Mouse (Mus musculus): ENCODE measurements around the gene Olfr464. TPM values are rescaled to one million over a fixed set of nuclear protein-coding genes. Genes with fewer than 3 reads are reported as not detected.
A peak's percentile ranks its signal among the peaks of the same experiment; 100 is the strongest.

Gene Olfr464
- polyA plus RNA-seq, 2 experiments = not detected

GRCm38 (mm10) chr11:87957066-87957465 lies 36.3 kb upstream of the Olfr464 start:
- H3K9ac ChIP-seq (ENCODE audit: low read depth, low read length, severe bottlenecking) = no peak overlapping the region
- no peak overlapping the region for H3K4me3 ChIP-seq (replicated peaks; ENCODE audit: low read length)
- no peaks in the 10 kb centered on the region for H3K4me1 ChIP-seq (ENCODE audit: control insufficient read depth, insufficient read depth, low read length)
- H3K9me3 ChIP-seq (ENCODE audit: control insufficient read depth, low read length) = no peaks in the 10 kb centered on the region
- no peaks in the 10 kb centered on the region for H3K36me3 ChIP-seq (ENCODE audit: control insufficient read depth, insufficient read depth, low read length)
- DNase-seq (ENCODE audit: low spot score) (peak; percentile 85), ATAC-seq (ENCODE audit: low FRiP score, low read depth) (no peak)
- WGBS = 43% methylated on average over 7 of the region's 7 CpGs
- H3K27ac ChIP-seq (replicated peaks; ENCODE audit: low read depth, low read length) = no peak overlapping the region
- H3K27me3 ChIP-seq (ENCODE audit: control insufficient read depth, insufficient read depth, low read length) = no peaks in the 10 kb centered on the region
- H3K4me2 ChIP-seq (replicated peaks; ENCODE audit: low read depth, low read length, severe bottlenecking) = no peak overlapping the region
- TF ChIP-seq POLR2A (IDR thresholded peaks at IDR 0.05; ENCODE audit: borderline replicate concordance, extremely low read depth, insufficient read depth, insufficient read length) = no peak

- WGBS = 5% methylated on average over 1 of the region's 1 CpGs
- ATAC-seq (ENCODE audit: low FRiP score, low read depth) = no peak
- DNase-seq (ENCODE audit: low spot score) = no peak
- Histone ChIP-seq H3K4me2 (replicated peaks; ENCODE audit: low read depth, low read length, severe bottlenecking) (no peak overlapping the region), H3K9ac (ENCODE audit: low read depth, low read length, severe bottlenecking) (no peak overlapping the region), H3K4me3 (replicated peaks; ENCODE audit: low read length) (no peak overlapping the region), H3K27me3 (ENCODE audit: control insufficient read depth, insufficient read depth, low read length) (no peaks in the 10 kb centered on the region), H3K4me1 (ENCODE audit: control insufficient read depth, insufficient read depth, low read length) (no peaks in the 10 kb centered on the region), H3K36me3 (ENCODE audit: control insufficient read depth, insufficient read depth, low read length) (no peaks in the 10 kb centered on the region), H3K27ac (replicated peaks; ENCODE audit: low read depth, low read length) (no peak overlapping the region), H3K9me3 (ENCODE audit: control insufficient read depth, low read length) (no peaks in the 10 kb centered on the region)
- no peak for TF ChIP-seq POLR2A (IDR thresholded peaks at IDR 0.05; ENCODE audit: borderline replicate concordance, extremely low read depth, insufficient read depth, insufficient read length)
Measured at GRCm38 (mm10) chr11:87955144-87955543, 34.4 kb upstream of the Olfr464 start.

- Histone ChIP-seq H3K36me3 (ENCODE audit: control insufficient read depth, insufficient read depth, low read length) (no peaks in the 10 kb centered on the region), H3K27ac (replicated peaks; ENCODE audit: low read depth, low read length) (no peak overlapping the region), H3K27me3 (ENCODE audit: control insufficient read depth, insufficient read depth, low read length) (no peaks in the 10 kb centered on the region), H3K9ac (ENCODE audit: low read depth, low read length, severe bottlenecking) (no peak overlapping the region), H3K9me3 (ENCODE audit: control insufficient read depth, low read length) (no peaks in the 10 kb centered on the region), H3K4me2 (replicated peaks; ENCODE audit: low read depth, low read length, severe bottlenecking) (no peak overlapping the region), H3K4me3 (replicated peaks; ENCODE audit: low read length) (no peak overlapping the region), H3K4me1 (ENCODE audit: control insufficient read depth, insufficient read depth, low read length) (no peaks in the 10 kb centered on the region)
- no peak for ATAC-seq (ENCODE audit: low FRiP score, low read depth)
- TF ChIP-seq POLR2A (IDR thresholded peaks at IDR 0.05; ENCODE audit: borderline replicate concordance, extremely low read depth, insufficient read depth, insufficient read length) = no peak
- WGBS = 1% methylated on average over 2 of the region's 2 CpGs
- DNase-seq (ENCODE audit: low spot score) = no peak
Measured at GRCm38 (mm10) chr11:87949990-87950389, 29.2 kb upstream of the Olfr464 start.

- ATAC-seq (ENCODE audit: low FRiP score, low read depth) = no peak
- Histone ChIP-seq H3K36me3 (ENCODE audit: control insufficient read depth, insufficient read depth, low read length) (no peaks in the 10 kb centered on the region), H3K4me3 (replicated peaks; ENCODE audit: low read length) (no peak overlapping the region), H3K27ac (replicated peaks; ENCODE audit: low read depth, low read length) (no peak overlapping the region), H3K27me3 (ENCODE audit: control insufficient read depth, insufficient read depth, low read length) (no peaks in the 10 kb centered on the region; the same call in 1 of the 2 replicates), H3K4me1 (ENCODE audit: control insufficient read depth, insufficient read depth, low read length) (no peaks in the 10 kb centered on the region), H3K9me3 (ENCODE audit: control insufficient read depth, low read length) (no peaks in the 10 kb centered on the region), H3K9ac (ENCODE audit: low read depth, low read length, severe bottlenecking) (no peak overlapping the region), H3K4me2 (replicated peaks; ENCODE audit: low read depth, low read length, severe bottlenecking) (no peak overlapping the region)
- 71% methylated on average over 3 of the region's 3 CpGs for WGBS
- DNase-seq (ENCODE audit: low spot score) = no peak
- TF ChIP-seq POLR2A (IDR thresholded peaks at IDR 0.05; ENCODE audit: borderline replicate concordance, extremely low read depth, insufficient read depth, insufficient read length) = no peak
Measured at GRCm38 (mm10) chr11:87935467-87935866, 14.7 kb upstream of the Olfr464 start.

GRCm38 (mm10) chr11:87933731-87934130 lies 13.0 kb upstream of the Olfr464 start:
- no peaks in the 10 kb centered on the region for H3K4me1 ChIP-seq (ENCODE audit: control insufficient read depth, insufficient read depth, low read length)
- H3K27ac ChIP-seq (replicated peaks; ENCODE audit: low read depth, low read length) = no peak overlapping the region
- no peaks in the 10 kb centered on the region; the same call in 1 of the 2 replicates for H3K27me3 ChIP-seq (ENCODE audit: control insufficient read depth, insufficient read depth, low read length)
- H3K9ac ChIP-seq (ENCODE audit: low read depth, low read length, severe bottlenecking) = no peak overlapping the region
- no peaks in the 10 kb centered on the region for H3K9me3 ChIP-seq (ENCODE audit: control insufficient read depth, low read length)
- no peak for DNase-seq (ENCODE audit: low spot score)
- WGBS = 67% methylated on average over 2 of the region's 2 CpGs
- H3K4me2 ChIP-seq (replicated peaks; ENCODE audit: low read depth, low read length, severe bottlenecking) = no peak overlapping the region
- no peaks in the 10 kb centered on the region for H3K36me3 ChIP-seq (ENCODE audit: control insufficient read depth, insufficient read depth, low read length)
- TF ChIP-seq POLR2A (IDR thresholded peaks at IDR 0.05; ENCODE audit: borderline replicate concordance, extremely low read depth, insufficient read depth, insufficient read length) = no peak
- no peak overlapping the region for H3K4me3 ChIP-seq (replicated peaks; ENCODE audit: low read length)
- ATAC-seq (ENCODE audit: low FRiP score, low read depth) = no peak

- no peak for ATAC-seq (ENCODE audit: low FRiP score, low read depth)
- Histone ChIP-seq H3K36me3 (ENCODE audit: control insufficient read depth, insufficient read depth, low read length) (no peaks in the 10 kb centered on the region), H3K4me1 (ENCODE audit: control insufficient read depth, insufficient read depth, low read length) (no peaks in the 10 kb centered on the region), H3K9ac (ENCODE audit: low read depth, low read length, severe bottlenecking) (no peak overlapping the region), H3K9me3 (ENCODE audit: control insufficient read depth, low read length) (no peaks in the 10 kb centered on the region), H3K4me3 (replicated peaks; ENCODE audit: low read length) (no peak overlapping the region), H3K4me2 (replicated peaks; ENCODE audit: low read depth, low read length, severe bottlenecking) (no peak overlapping the region), H3K27me3 (ENCODE audit: control insufficient read depth, insufficient read depth, low read length) (no peaks in the 10 kb centered on the region; the same call in 1 of the 2 replicates), H3K27ac (replicated peaks; ENCODE audit: low read depth, low read length) (no peak overlapping the region)
- no peak for TF ChIP-seq POLR2A (IDR thresholded peaks at IDR 0.05; ENCODE audit: borderline replicate concordance, extremely low read depth, insufficient read depth, insufficient read length)
- 93% methylated on average over 2 of the region's 2 CpGs for WGBS
- DNase-seq (ENCODE audit: low spot score) = no peak
Measured at GRCm38 (mm10) chr11:87930348-87930747, 9.6 kb upstream of the Olfr464 start.

All from limb, embryonic 14.5 days (tissue).